Mouse (Mus musculus): ENCODE results near the gene Apoc3.

GRCm38 (mm10) chr9:46235649-46236048 lies 213 bp upstream of the Apoc3 start:
- TF ChIP-seq CTCF (IDR thresholded peaks at IDR 0.05; ENCODE audit: borderline replicate concordance, extremely low read depth, insufficient read depth, insufficient read length) (no peak), POLR2A (IDR thresholded peaks at IDR 0.05; ENCODE audit: borderline replicate concordance, extremely low read depth, insufficient read depth, insufficient read length, poor library complexity, severe bottlenecking) (no peak)

Data from brain, embryonic 14.5 days (tissue).